Mouse (Mus musculus): ENCODE results near the gene Best3.
A peak's percentile ranks its signal among the peaks of the same experiment; 100 is the strongest.

Gene Best3

GRCm38 (mm10) chr10:116986264-116987082 is at the start of gene Best3:
Gene Best3, plus strand, starts transcription at chr10:116986314.
- no peak for DNase-seq (ENCODE audit: low read depth, low spot score)

GRCm38 (mm10) chr10:116943025-116943424 is 43.1 kb upstream of the Best3 start:
- no peak for DNase-seq (ENCODE audit: low read depth, low spot score)

- DNase-seq (ENCODE audit: low read depth, low spot score), result no peak
Measured at GRCm38 (mm10) chr10:116944144-116944543, 42.0 kb upstream of the Best3 start.

GRCm38 (mm10) chr10:116944940-116945339 is 41.2 kb upstream of the Best3 start:
- no peak for DNase-seq (ENCODE audit: low read depth, low spot score)

- no peak for DNase-seq (ENCODE audit: low read depth, low spot score)
Measured at GRCm38 (mm10) chr10:116948414-116948813, 37.7 kb upstream of the Best3 start.

GRCm38 (mm10) chr10:116949111-116950008 is 36.8 kb upstream of the Best3 start:
- no peak for DNase-seq (ENCODE audit: low read depth, low spot score)

- DNase-seq (ENCODE audit: low read depth, low spot score), result peak; percentile 82
Measured at GRCm38 (mm10) chr10:116950009-116950769, 35.9 kb upstream of the Best3 start, which contains the start of gene Rab3ip. Gene Rab3ip, minus strand, starts transcription at chr10:116950769.

GRCm38 (mm10) chr10:116950886-116951285 is 35.2 kb upstream of the Best3 start:
- DNase-seq (ENCODE audit: low read depth, low spot score), result no peak

GRCm38 (mm10) chr10:116955191-116955590 is 30.9 kb upstream of the Best3 start:
- no peak for DNase-seq (ENCODE audit: low read depth, low spot score)

- no peak for DNase-seq (ENCODE audit: low read depth, low spot score)
Measured at GRCm38 (mm10) chr10:116956483-116957158, 29.5 kb upstream of the Best3 start.

- DNase-seq (ENCODE audit: low read depth, low spot score), result no peak
Measured at GRCm38 (mm10) chr10:116957867-116958551, 28.1 kb upstream of the Best3 start.

GRCm38 (mm10) chr10:116962152-116962551 is 24.0 kb upstream of the Best3 start:
- DNase-seq (ENCODE audit: low read depth, low spot score), result no peak

- DNase-seq (ENCODE audit: low read depth, low spot score), result no peak
Measured at GRCm38 (mm10) chr10:116962803-116963202, 23.3 kb upstream of the Best3 start.

GRCm38 (mm10) chr10:116964084-116964483 is 22.0 kb upstream of the Best3 start:
- DNase-seq (ENCODE audit: low read depth, low spot score), result no peak

GRCm38 (mm10) chr10:116964571-116964970 is 21.5 kb upstream of the Best3 start:
- no peak for DNase-seq (ENCODE audit: low read depth, low spot score)

- DNase-seq (ENCODE audit: low read depth, low spot score), result no peak
Measured at GRCm38 (mm10) chr10:116965297-116965696, 20.8 kb upstream of the Best3 start.

GRCm38 (mm10) chr10:116966065-116966464 is 20.0 kb upstream of the Best3 start:
- DNase-seq (ENCODE audit: low read depth, low spot score), result no peak

GRCm38 (mm10) chr10:116968741-116969140 is 17.4 kb upstream of the Best3 start:
- no peak for DNase-seq (ENCODE audit: low read depth, low spot score)

GRCm38 (mm10) chr10:116972509-116972908 is 13.6 kb upstream of the Best3 start, which contains the start of gene Gm10271:
Gene Gm10271, minus strand, starts transcription at chr10:116972609.
- DNase-seq (ENCODE audit: low read depth, low spot score), result no peak

- DNase-seq (ENCODE audit: low read depth, low spot score), result no peak
Measured at GRCm38 (mm10) chr10:116977455-116977854, 8.7 kb upstream of the Best3 start.

Data from c-Kit-negative CD71-positive TER-119-positive erythroid progenitor cells, embryonic 14.5 days (primary cell).